Mouse (Mus musculus) lung, embryonic 16.5 days (tissue): ENCODE data around the gene Zdhhc19. TPM values are rescaled to one million over a fixed set of nuclear protein-coding genes. Genes with fewer than 3 reads are reported as not detected.

Experiments used
- ATAC-seq: fragments of 200-750 bp; cut with Nextera tagmentation; 2 replicates; pipeline ENCODE4 v1.8.0; 2017; ENCODE audit warnings: low read depth, mild to moderate bottlenecking, moderate library complexity
- H3K27ac ChIP-seq: fragments of 300-500 bp; sonication (generic); 2 replicates; pipeline ENCODE4 v1.5.1; 2014; ENCODE audit warnings: mild to moderate bottlenecking, control low read depth, low read length
- H3K27me3 ChIP-seq: fragments of 300-500 bp; sonication (generic); 2 replicates; pipeline ENCODE4 v1.6.1; 2014; ENCODE audit warnings: low read depth, low read length, mixed read lengths; ENCODE audit not compliant: control insufficient read depth, insufficient read depth
- H3K36me3 ChIP-seq: fragments of 300-500 bp; sonication (generic); 2 replicates; pipeline ENCODE4 v1.6.1; 2014; ENCODE audit warnings: low read length; ENCODE audit not compliant: control insufficient read depth, insufficient read depth
- H3K4me1 ChIP-seq: fragments of 300-500 bp; sonication (generic); replicated peaks from 2 replicates; pipeline ENCODE4 v1.6.1; 2014; ENCODE audit warnings: low read length, mixed read lengths; ENCODE audit not compliant: control insufficient read depth, insufficient read depth
- H3K4me2 ChIP-seq: fragments of 300-500 bp; sonication (generic); 2 replicates; pipeline ENCODE4 v1.6.1; 2014; ENCODE audit warnings: low read depth, low read length, control low read depth
- H3K4me3 ChIP-seq: fragments of 300-500 bp; sonication (generic); 2 replicates; pipeline ENCODE4 v1.5.1; 2014; ENCODE audit warnings: mild to moderate bottlenecking, low read length, control low read depth
- H3K9ac ChIP-seq: fragments of 300-500 bp; sonication (generic); 2 replicates; pipeline ENCODE4 v1.6.1; 2014; ENCODE audit warnings: low read length, control low read depth
- H3K9me3 ChIP-seq: fragments of 300-500 bp; sonication (generic); 2 replicates; pipeline ENCODE4 v1.6.1; 2016; ENCODE audit warnings: low read length; ENCODE audit not compliant: control insufficient read depth
- WGBS: fragments of 180-500 bp; shearing (Covaris S2); extraction: QIAGEN DNeasy Blood & Tissue Kit; methylation state at CpG from one replicate; pipeline ENCODE4 v1.1.7; 2014; 5-methylcytosine and 5-hydroxymethylcytosine counted together
- polyA plus RNA-seq: library from polyadenylated mRNA; unstranded; fragments of >200 nt; fragmentation: Nextera tagmentation; extraction: Ambion mirVana; gene quantifications from 2 replicates; pipeline ENCODE4 v1.2.1, GENCODE M21; 2015

The Zdhhc19 gene
- polyA plus RNA-seq, 1 experiment from 2014 or later, result not detected

GRCm38 (mm10) chr16:32460518-32460917 is 35.5 kb upstream of the Zdhhc19 start:
- Histone ChIP-seq H3K4me2 (no peak overlapping the region), H3K4me3 (no peak overlapping the region), H3K27me3 (no peaks in the 10 kb centered on the region), H3K36me3 (peaks cover 16% of the 10 kb centered on the region), H3K9ac (no peak overlapping the region), H3K27ac (no peak overlapping the region), H3K9me3 (no peaks in the 10 kb centered on the region), H3K4me1 (no peaks in the 10 kb centered on the region; the same call in 1 of the 2 replicates)
- no peak for ATAC-seq
- WGBS, result 61% methylated on average over 4 of the region's 4 CpGs

- Histone ChIP-seq H3K36me3 (peaks cover 15% of the 10 kb centered on the region), H3K27me3 (no peaks in the 10 kb centered on the region), H3K9me3 (no peaks in the 10 kb centered on the region), H3K4me3 (no peak overlapping the region), H3K27ac (no peak overlapping the region), H3K4me1 (no peaks in the 10 kb centered on the region; the same call in 1 of the 2 replicates), H3K9ac (no peak overlapping the region), H3K4me2 (no peak overlapping the region)
- 81% methylated on average over 5 of the region's 5 CpGs for WGBS
- ATAC-seq, result no peak
These were observed 34.4 kb upstream of the Zdhhc19 start for GRCm38 (mm10) chr16:32461713-32462112.

GRCm38 (mm10) chr16:32462950-32463349 is 33.1 kb upstream of the Zdhhc19 start:
- Histone ChIP-seq H3K4me2 (no peak overlapping the region), H3K4me3 (no peak overlapping the region), H3K9me3 (no peaks in the 10 kb centered on the region), H3K4me1 (no peaks in the 10 kb centered on the region; the same call in 1 of the 2 replicates), H3K27ac (no peak overlapping the region), H3K9ac (no peak overlapping the region), H3K36me3 (peaks cover 14% of the 10 kb centered on the region), H3K27me3 (no peaks in the 10 kb centered on the region)
- 92% methylated on average over 16 of the region's 16 CpGs for WGBS
- ATAC-seq, result no peak

GRCm38 (mm10) chr16:32463426-32463825 is 32.6 kb upstream of the Zdhhc19 start:
- Histone ChIP-seq H3K9ac (no peak overlapping the region), H3K4me2 (no peak overlapping the region), H3K27ac (no peak overlapping the region), H3K4me1 (no peaks in the 10 kb centered on the region), H3K27me3 (no peaks in the 10 kb centered on the region), H3K9me3 (no peaks in the 10 kb centered on the region), H3K4me3 (no peak overlapping the region), H3K36me3 (peaks cover 14% of the 10 kb centered on the region)
- ATAC-seq, result no peak
- 85% methylated on average over 2 of the region's 2 CpGs for WGBS

GRCm38 (mm10) chr16:32464908-32465307 is 31.2 kb upstream of the Zdhhc19 start:
- WGBS, result 0% methylated on average over 1 of the region's 1 CpGs
- H3K27ac ChIP-seq, result no peak overlapping the region
- H3K4me3 ChIP-seq, result no peak overlapping the region
- H3K9me3 ChIP-seq, result no peaks in the 10 kb centered on the region
- H3K36me3 ChIP-seq, result peaks cover 21% of the 10 kb centered on the region
- no peak for ATAC-seq
- H3K4me2 ChIP-seq, result no peak overlapping the region
- no peaks in the 10 kb centered on the region for H3K4me1 ChIP-seq
- no peak overlapping the region for H3K9ac ChIP-seq
- H3K27me3 ChIP-seq, result no peaks in the 10 kb centered on the region

- Histone ChIP-seq H3K4me2 (no peak overlapping the region), H3K9ac (no peak overlapping the region), H3K27me3 (no peaks in the 10 kb centered on the region), H3K9me3 (no peaks in the 10 kb centered on the region), H3K4me3 (no peak overlapping the region), H3K36me3 (peaks cover 28% of the 10 kb centered on the region), H3K27ac (no peak overlapping the region), H3K4me1 (no peaks in the 10 kb centered on the region)
- WGBS, result 86% methylated on average over 3 of the region's 3 CpGs
- ATAC-seq, result no peak
These were observed 27.6 kb upstream of the Zdhhc19 start for GRCm38 (mm10) chr16:32468488-32468887.

- H3K4me2 ChIP-seq, result no peak overlapping the region
- WGBS, result 58% methylated on average over 5 of the region's 5 CpGs
- no peaks in the 10 kb centered on the region for H3K9me3 ChIP-seq
- no peak overlapping the region for H3K9ac ChIP-seq
- no peak overlapping the region for H3K27ac ChIP-seq
- H3K4me1 ChIP-seq, result no peaks in the 10 kb centered on the region
- peaks cover 22% of the 10 kb centered on the region for H3K36me3 ChIP-seq
- no peak overlapping the region for H3K4me3 ChIP-seq
- no peaks in the 10 kb centered on the region for H3K27me3 ChIP-seq
- no peak for ATAC-seq
These were observed 26.5 kb upstream of the Zdhhc19 start for GRCm38 (mm10) chr16:32469404-32470105.

GRCm38 (mm10) chr16:32472276-32473015 is 23.6 kb upstream of the Zdhhc19 start:
- no peak for ATAC-seq
- Histone ChIP-seq H3K27me3 (no peaks in the 10 kb centered on the region), H3K4me3 (no peak overlapping the region), H3K4me1 (no peaks in the 10 kb centered on the region), H3K36me3 (peaks cover 22% of the 10 kb centered on the region), H3K4me2 (no peak overlapping the region), H3K9ac (no peak overlapping the region), H3K9me3 (no peaks in the 10 kb centered on the region), H3K27ac (no peak overlapping the region)
- 79% methylated on average over 7 of the region's 7 CpGs for WGBS

- H3K27me3 ChIP-seq, result no peaks in the 10 kb centered on the region
- 79% methylated on average over 6 of the region's 6 CpGs for WGBS
- H3K27ac ChIP-seq, result no peak overlapping the region
- no peaks in the 10 kb centered on the region for H3K4me1 ChIP-seq
- peaks cover 3% of the 10 kb centered on the region for H3K36me3 ChIP-seq
- H3K4me2 ChIP-seq, result no peak overlapping the region
- no peak for ATAC-seq
- H3K9ac ChIP-seq, result no peak overlapping the region
- no peaks in the 10 kb centered on the region for H3K9me3 ChIP-seq
- H3K4me3 ChIP-seq, result no peak overlapping the region
These were observed 18.8 kb upstream of the Zdhhc19 start for GRCm38 (mm10) chr16:32477315-32477714.
